Mouse (Mus musculus): Measurements from ENCODE around the gene Dync1i1. TPM values are rescaled to one million over a fixed set of nuclear protein-coding genes. Genes with fewer than 3 reads are reported as not detected.

The Dync1i1 gene
- polyA plus RNA-seq, 1 experiment from 2014 or later = 10.3 TPM

- H3K9ac ChIP-seq (replicated peaks; ENCODE audit: low read length) = no peak overlapping the region
- H3K27me3 ChIP-seq (ENCODE audit: control insufficient read depth, insufficient read depth, low read length) = no peaks in the 10 kb centered on the region
- ATAC-seq (ENCODE audit: low FRiP score, low TSS enrichment) (no peak), DNase-seq (no peak)
- H3K9me3 ChIP-seq (ENCODE audit: control insufficient read depth, low read length) = no peaks in the 10 kb centered on the region
- H3K4me3 ChIP-seq (replicated peaks; ENCODE audit: low read depth, low read length) = no peak overlapping the region
- H3K27ac ChIP-seq (replicated peaks; ENCODE audit: low read depth, low read length) = no peak overlapping the region
- H3K4me2 ChIP-seq (ENCODE audit: low read length) = no peak overlapping the region
- H3K36me3 ChIP-seq (ENCODE audit: control insufficient read depth, insufficient read depth, low read length) = no peaks in the 10 kb centered on the region
- 81% methylated on average over 4 of the region's 4 CpGs for WGBS
- no peaks in the 10 kb centered on the region for H3K4me1 ChIP-seq (ENCODE audit: control insufficient read depth, insufficient read depth, low read length)
These were observed 235.3 kb downstream of the Dync1i1 start for GRCm38 (mm10) chr6:5960728-5961127.

- ATAC-seq (ENCODE audit: low FRiP score, low TSS enrichment) (no peak), DNase-seq (no peak)
- no peaks in the 10 kb centered on the region for H3K27me3 ChIP-seq (ENCODE audit: control insufficient read depth, insufficient read depth, low read length)
- H3K4me3 ChIP-seq (replicated peaks; ENCODE audit: low read depth, low read length) = no peak overlapping the region
- no peak overlapping the region for H3K4me2 ChIP-seq (ENCODE audit: low read length)
- H3K9me3 ChIP-seq (ENCODE audit: control insufficient read depth, low read length) = no peaks in the 10 kb centered on the region
- WGBS = 89% methylated on average over 3 of the region's 3 CpGs
- H3K4me1 ChIP-seq (ENCODE audit: control insufficient read depth, insufficient read depth, low read length) = no peaks in the 10 kb centered on the region
- no peak overlapping the region for H3K9ac ChIP-seq (replicated peaks; ENCODE audit: low read length)
- H3K27ac ChIP-seq (replicated peaks; ENCODE audit: low read depth, low read length) = no peak overlapping the region
- H3K36me3 ChIP-seq (ENCODE audit: control insufficient read depth, insufficient read depth, low read length) = no peaks in the 10 kb centered on the region
These were observed 236.5 kb downstream of the Dync1i1 start for GRCm38 (mm10) chr6:5961960-5962359.

DNA sequence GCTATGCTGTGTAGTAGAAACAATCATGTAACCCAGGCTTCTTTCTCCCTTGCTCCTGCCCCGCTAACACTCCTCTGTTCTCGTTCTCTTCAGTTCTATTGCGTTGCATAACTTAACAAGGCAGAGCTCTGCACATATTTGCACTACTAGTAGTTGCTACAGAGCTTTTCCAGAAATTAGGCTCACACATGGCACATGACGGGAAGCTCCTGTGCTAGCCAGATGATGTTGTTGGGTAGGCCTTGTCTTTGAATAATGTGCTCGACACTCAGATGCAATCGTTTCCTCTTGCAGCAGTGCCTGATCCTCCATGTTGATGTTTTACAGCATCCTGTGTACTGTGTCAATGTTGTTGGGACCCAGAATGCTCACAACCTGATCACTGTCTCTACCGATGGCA, 240.9 kb downstream of the Dync1i1 start:
- no peak overlapping the region for H3K9ac ChIP-seq (replicated peaks; ENCODE audit: low read length)
- WGBS = 93% methylated on average over 7 of the region's 7 CpGs
- H3K4me2 ChIP-seq (ENCODE audit: low read length) = no peak overlapping the region
- no peaks in the 10 kb centered on the region for H3K36me3 ChIP-seq (ENCODE audit: control insufficient read depth, insufficient read depth, low read length)
- H3K4me3 ChIP-seq (replicated peaks; ENCODE audit: low read depth, low read length) = no peak overlapping the region
- H3K4me1 ChIP-seq (ENCODE audit: control insufficient read depth, insufficient read depth, low read length) = no peaks in the 10 kb centered on the region
- no peak for DNase-seq
- no peak overlapping the region for H3K27ac ChIP-seq (replicated peaks; ENCODE audit: low read depth, low read length)
- ATAC-seq (ENCODE audit: low FRiP score, low TSS enrichment) = no peak
- no peaks in the 10 kb centered on the region for H3K27me3 ChIP-seq (ENCODE audit: control insufficient read depth, insufficient read depth, low read length)
- H3K9me3 ChIP-seq (ENCODE audit: control insufficient read depth, low read length) = no peaks in the 10 kb centered on the region

DNA sequence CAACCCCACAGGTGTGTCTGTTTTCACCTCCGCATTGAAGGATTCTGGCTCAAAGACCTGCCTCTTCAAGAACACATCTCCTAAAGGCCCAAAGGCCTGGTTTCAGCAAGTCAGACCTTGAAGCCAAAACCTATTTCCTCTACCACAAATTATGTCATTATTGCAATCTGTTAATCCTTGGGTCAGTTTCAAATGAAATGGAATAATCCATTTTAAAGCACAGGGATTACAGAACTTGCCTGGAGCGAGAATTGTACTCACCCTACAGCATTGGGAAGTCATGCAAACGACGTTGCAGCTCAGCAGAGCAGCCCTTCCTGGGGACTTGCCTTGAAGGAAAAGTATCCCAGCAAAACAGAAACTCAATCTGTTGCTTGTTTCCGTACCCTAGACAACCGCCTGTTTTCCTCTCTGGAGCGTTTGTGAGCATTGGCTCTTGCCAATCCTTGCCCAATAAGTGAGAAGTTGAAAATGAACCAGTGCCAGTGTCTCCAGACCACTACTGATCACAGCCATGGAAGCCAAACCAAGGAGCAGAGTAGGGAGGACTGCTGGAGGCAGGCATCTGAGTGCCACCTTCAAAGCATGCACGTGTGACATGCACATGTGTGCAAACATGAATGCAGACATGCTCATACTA, 241.5 kb downstream of the Dync1i1 start:
- Histone ChIP-seq H3K9ac (replicated peaks; ENCODE audit: low read length) (no peak overlapping the region), H3K4me3 (replicated peaks; ENCODE audit: low read depth, low read length) (no peak overlapping the region), H3K27ac (replicated peaks; ENCODE audit: low read depth, low read length) (no peak overlapping the region), H3K4me1 (ENCODE audit: control insufficient read depth, insufficient read depth, low read length) (no peaks in the 10 kb centered on the region), H3K36me3 (ENCODE audit: control insufficient read depth, insufficient read depth, low read length) (no peaks in the 10 kb centered on the region), H3K27me3 (ENCODE audit: control insufficient read depth, insufficient read depth, low read length) (no peaks in the 10 kb centered on the region), H3K4me2 (ENCODE audit: low read length) (no peak overlapping the region), H3K9me3 (ENCODE audit: control insufficient read depth, low read length) (no peaks in the 10 kb centered on the region)
- ATAC-seq (ENCODE audit: low FRiP score, low TSS enrichment) (no peak), DNase-seq (no peak)
- 83% methylated on average over 8 of the region's 8 CpGs for WGBS

DNA sequence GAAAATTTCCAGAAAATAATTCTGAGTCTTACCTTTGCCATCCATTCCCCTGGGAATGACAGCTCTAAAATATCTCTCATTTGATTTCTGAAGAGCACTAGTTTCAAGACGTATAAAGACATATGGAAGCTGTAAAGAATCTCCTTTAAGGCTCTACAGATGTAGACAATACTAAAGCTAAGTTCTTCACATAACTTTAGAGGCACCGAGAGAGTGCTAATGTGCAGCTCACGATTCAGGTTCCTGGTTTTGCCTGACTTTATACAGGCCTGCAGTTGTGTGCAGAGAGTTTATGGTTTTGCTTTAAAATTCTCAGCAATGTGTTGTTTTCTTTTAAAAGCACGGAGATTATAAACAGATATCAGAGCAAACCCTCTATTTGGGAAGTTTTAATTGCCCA, 242.1 kb downstream of the Dync1i1 start:
- H3K4me3 ChIP-seq (replicated peaks; ENCODE audit: low read depth, low read length) = no peak overlapping the region
- H3K27ac ChIP-seq (replicated peaks; ENCODE audit: low read depth, low read length) = no peak overlapping the region
- no peak for ATAC-seq (ENCODE audit: low FRiP score, low TSS enrichment)
- no peaks in the 10 kb centered on the region for H3K27me3 ChIP-seq (ENCODE audit: control insufficient read depth, insufficient read depth, low read length)
- H3K36me3 ChIP-seq (ENCODE audit: control insufficient read depth, insufficient read depth, low read length) = no peaks in the 10 kb centered on the region
- H3K4me2 ChIP-seq (ENCODE audit: low read length) = no peak overlapping the region
- no peaks in the 10 kb centered on the region for H3K9me3 ChIP-seq (ENCODE audit: control insufficient read depth, low read length)
- WGBS = 85% methylated on average over 4 of the region's 4 CpGs
- no peak for DNase-seq
- no peak overlapping the region for H3K9ac ChIP-seq (replicated peaks; ENCODE audit: low read length)
- no peaks in the 10 kb centered on the region for H3K4me1 ChIP-seq (ENCODE audit: control insufficient read depth, insufficient read depth, low read length)

- DNase-seq (no peak), ATAC-seq (ENCODE audit: low FRiP score, low TSS enrichment) (no peak)
- no peaks in the 10 kb centered on the region for H3K27me3 ChIP-seq (ENCODE audit: control insufficient read depth, insufficient read depth, low read length)
- H3K4me3 ChIP-seq (replicated peaks; ENCODE audit: low read depth, low read length) = no peak overlapping the region
- no peak overlapping the region for H3K27ac ChIP-seq (replicated peaks; ENCODE audit: low read depth, low read length)
- H3K36me3 ChIP-seq (ENCODE audit: control insufficient read depth, insufficient read depth, low read length) = no peaks in the 10 kb centered on the region
- H3K4me2 ChIP-seq (ENCODE audit: low read length) = no peak overlapping the region
- H3K9me3 ChIP-seq (ENCODE audit: control insufficient read depth, low read length) = no peaks in the 10 kb centered on the region
- H3K4me1 ChIP-seq (ENCODE audit: control insufficient read depth, insufficient read depth, low read length) = no peaks in the 10 kb centered on the region
- WGBS = 89% methylated on average over 8 of the region's 8 CpGs
- H3K9ac ChIP-seq (replicated peaks; ENCODE audit: low read length) = no peak overlapping the region
These were observed 244.2 kb downstream of the Dync1i1 start for GRCm38 (mm10) chr6:5969613-5970012.

DNA sequence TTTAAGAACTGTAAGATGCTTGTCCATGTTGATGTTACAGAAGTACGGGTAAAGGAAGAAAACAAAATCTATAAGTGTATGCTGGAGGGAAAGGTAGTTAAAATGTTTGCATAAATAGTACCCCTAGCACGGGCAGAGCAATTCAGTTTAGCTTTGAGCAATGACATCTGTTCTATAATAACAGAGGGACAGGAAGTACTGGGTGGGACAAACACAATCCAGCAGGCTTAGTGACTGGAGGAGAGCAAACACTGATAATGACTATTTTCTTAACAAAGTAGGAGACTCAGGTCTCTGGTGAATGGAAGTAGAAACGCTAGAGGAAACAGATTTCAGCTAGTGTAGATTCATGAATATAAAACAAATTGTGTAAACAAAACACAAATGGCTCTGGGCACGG, 250.8 kb downstream of the Dync1i1 start:
- Histone ChIP-seq H3K9me3 (ENCODE audit: control insufficient read depth, low read length) (no peaks in the 10 kb centered on the region), H3K9ac (replicated peaks; ENCODE audit: low read length) (no peak overlapping the region), H3K27ac (replicated peaks; ENCODE audit: low read depth, low read length) (no peak overlapping the region), H3K36me3 (ENCODE audit: control insufficient read depth, insufficient read depth, low read length) (no peaks in the 10 kb centered on the region), H3K27me3 (ENCODE audit: control insufficient read depth, insufficient read depth, low read length) (no peaks in the 10 kb centered on the region), H3K4me3 (replicated peaks; ENCODE audit: low read depth, low read length) (no peak overlapping the region), H3K4me1 (ENCODE audit: control insufficient read depth, insufficient read depth, low read length) (no peaks in the 10 kb centered on the region), H3K4me2 (ENCODE audit: low read length) (no peak overlapping the region)
- no peak for ATAC-seq (ENCODE audit: low FRiP score, low TSS enrichment)
- DNase-seq = no peak
- 81% methylated on average over 4 of the region's 4 CpGs for WGBS

- no peak for ATAC-seq (ENCODE audit: low FRiP score, low TSS enrichment)
- no peak overlapping the region for H3K27ac ChIP-seq (replicated peaks; ENCODE audit: low read depth, low read length)
- no peaks in the 10 kb centered on the region for H3K4me1 ChIP-seq (ENCODE audit: control insufficient read depth, insufficient read depth, low read length)
- no peaks in the 10 kb centered on the region for H3K36me3 ChIP-seq (ENCODE audit: control insufficient read depth, insufficient read depth, low read length)
- H3K4me3 ChIP-seq (replicated peaks; ENCODE audit: low read depth, low read length) = no peak overlapping the region
- no peaks in the 10 kb centered on the region for H3K27me3 ChIP-seq (ENCODE audit: control insufficient read depth, insufficient read depth, low read length)
- 82% methylated on average over 15 of the region's 15 CpGs for WGBS
- no peak overlapping the region for H3K4me2 ChIP-seq (ENCODE audit: low read length)
- no peak for DNase-seq
- no peaks in the 10 kb centered on the region for H3K9me3 ChIP-seq (ENCODE audit: control insufficient read depth, low read length)
- H3K9ac ChIP-seq (replicated peaks; ENCODE audit: low read length) = no peak overlapping the region
These were observed 251.9 kb downstream of the Dync1i1 start for GRCm38 (mm10) chr6:5977238-5977920.

DNA sequence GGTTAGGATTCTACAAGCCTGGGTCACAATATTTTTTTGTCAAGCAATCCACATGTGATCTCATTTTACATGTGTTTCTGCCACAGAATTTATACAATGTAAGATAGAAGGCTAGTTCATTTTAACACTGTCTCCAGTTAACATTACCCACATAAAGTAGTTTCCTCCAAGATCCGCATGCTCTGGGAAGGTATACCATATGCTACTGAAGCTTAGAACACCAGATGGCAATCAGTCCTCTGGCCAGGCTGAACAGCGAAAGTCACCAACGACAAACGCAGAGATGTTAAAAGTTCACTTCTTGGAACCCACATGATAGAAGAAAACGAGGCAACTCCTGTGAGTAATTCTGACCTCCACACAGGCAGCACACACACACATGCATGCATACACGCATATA, 265.8 kb downstream of the Dync1i1 start:
- H3K4me2 ChIP-seq (ENCODE audit: low read length) = no peak overlapping the region
- 71% methylated on average over 6 of the region's 6 CpGs for WGBS
- H3K9me3 ChIP-seq (ENCODE audit: control insufficient read depth, low read length) = no peaks in the 10 kb centered on the region
- no peak overlapping the region for H3K4me3 ChIP-seq (replicated peaks; ENCODE audit: low read depth, low read length)
- no peak overlapping the region for H3K9ac ChIP-seq (replicated peaks; ENCODE audit: low read length)
- H3K4me1 ChIP-seq (ENCODE audit: control insufficient read depth, insufficient read depth, low read length) = peaks cover 9% of the 10 kb centered on the region; the same call in 1 of the 2 replicates
- H3K27me3 ChIP-seq (ENCODE audit: control insufficient read depth, insufficient read depth, low read length) = no peaks in the 10 kb centered on the region
- DNase-seq = no peak
- no peak overlapping the region for H3K27ac ChIP-seq (replicated peaks; ENCODE audit: low read depth, low read length)
- no peaks in the 10 kb centered on the region for H3K36me3 ChIP-seq (ENCODE audit: control insufficient read depth, insufficient read depth, low read length)
- ATAC-seq (ENCODE audit: low FRiP score, low TSS enrichment) = no peak
